Mouse (Mus musculus) erythroblast, adult 5-6 weeks (primary cell): ENCODE results near the gene Nckap1. TPM values are rescaled to one million over a fixed set of nuclear protein-coding genes. Genes with fewer than 3 reads are reported as not detected.

Experiments
- total RNA-seq, 2 experiments: library from RNA; stranded (forward) in 1 of 2; stranded (reverse) in 1 of 2; fragments of 150-400 nt in 1 of 2; fragments of 200-764, 138-1000 nt in 1 of 2; gene quantifications; 2 replicates each; pipeline versions ENCODE4 v1.2.3 to v1.2.4; 2015 to 2017; ENCODE audit warnings: low replicate concordance in 2 of 2

Gene Nckap1
- total RNA-seq, 2 experiments from 2014 or later: 5.9 to 15.9 TPM

Other genes with a start within 250 kb of the Nckap1 start
- not detected in 2 replicates for gene Frzb, start 133.8 kb downstream of the Nckap1 start, total RNA-seq (2015; ENCODE audit: low replicate concordance)
- gene Frzb, start 133.8 kb downstream of the Nckap1 start, total RNA-seq (2017; ENCODE audit: low replicate concordance): not detected in 2 replicates
- 0.58 and 3.3 TPM in 2 replicates for gene Dusp19, start 35.7 kb upstream of the Nckap1 start, total RNA-seq (2015; ENCODE audit: low replicate concordance)
- gene Dusp19, start 35.7 kb upstream of the Nckap1 start, total RNA-seq (2017; ENCODE audit: low replicate concordance): 1.4 TPM in 1 of 2 replicates, not detected in the other
- gene Nup35, start 35.9 kb upstream of the Nckap1 start, total RNA-seq (2015; ENCODE audit: low replicate concordance): 15.9 and 26.5 TPM in 2 replicates
- gene Nup35, start 35.9 kb upstream of the Nckap1 start, total RNA-seq (2017; ENCODE audit: low replicate concordance): 7.9 and 15.1 TPM in 2 replicates